Mouse (Mus musculus) kidney, adult 8-10 months (tissue): ENCODE measurements around the gene Zfp341.

Experiments used
- DNase-seq, 2 experiments: peaks; one replicate each; pipeline ENCODE4 v3.0.0; 2022

Zfp341 gene

DNA sequence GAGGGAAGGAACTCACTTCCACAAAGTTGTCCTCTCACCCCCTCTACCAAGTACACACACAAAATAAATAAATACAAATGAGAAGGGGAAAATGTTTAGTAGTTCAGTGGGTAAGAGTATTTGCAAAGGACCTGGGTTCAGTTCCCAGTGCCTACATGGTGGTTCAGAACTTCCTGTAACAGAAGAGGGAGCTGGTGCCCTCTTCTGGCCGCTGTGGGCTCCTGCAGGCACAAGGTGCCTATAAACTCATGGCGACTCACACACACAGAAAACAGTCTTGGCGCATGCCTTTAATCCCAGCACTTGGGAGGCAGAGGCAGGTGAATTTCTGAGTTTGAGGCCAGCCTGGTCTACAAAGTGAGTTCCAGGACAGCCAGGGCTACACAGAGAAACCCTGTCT is 25.4 kb downstream of the Zfp341 start:
- DNase-seq, result no peak

- DNase-seq, result no peak
Measured at GRCm38 (mm10) chr2:154639115-154639514, 26.0 kb downstream of the Zfp341 start.

DNA sequence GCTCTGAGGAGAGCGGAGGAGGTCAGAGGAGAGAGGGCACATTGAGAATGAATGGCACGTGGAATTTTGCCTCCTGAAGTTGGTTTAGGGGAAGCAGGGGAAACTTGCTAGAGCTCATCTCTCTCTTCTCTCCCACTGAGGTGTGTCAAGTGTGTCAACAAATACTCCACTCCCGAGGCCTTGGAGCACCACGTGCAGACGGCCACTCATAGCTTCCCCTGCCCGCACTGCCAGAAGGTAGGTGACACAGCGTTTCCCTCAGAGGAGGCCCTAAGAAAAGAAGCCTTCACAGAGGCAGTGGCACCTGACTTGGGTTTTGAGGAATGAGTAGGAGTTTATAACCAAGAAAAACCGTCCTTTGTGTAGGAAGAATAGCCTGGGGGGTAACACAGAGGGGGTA is 28.1 kb downstream of the Zfp341 start:
- DNase-seq, result no peak

GRCm38 (mm10) chr2:154642005-154642459 is 28.9 kb downstream of the Zfp341 start:
- DNase-seq, result peak in 1 of 2 experiments; percentile 43

DNA sequence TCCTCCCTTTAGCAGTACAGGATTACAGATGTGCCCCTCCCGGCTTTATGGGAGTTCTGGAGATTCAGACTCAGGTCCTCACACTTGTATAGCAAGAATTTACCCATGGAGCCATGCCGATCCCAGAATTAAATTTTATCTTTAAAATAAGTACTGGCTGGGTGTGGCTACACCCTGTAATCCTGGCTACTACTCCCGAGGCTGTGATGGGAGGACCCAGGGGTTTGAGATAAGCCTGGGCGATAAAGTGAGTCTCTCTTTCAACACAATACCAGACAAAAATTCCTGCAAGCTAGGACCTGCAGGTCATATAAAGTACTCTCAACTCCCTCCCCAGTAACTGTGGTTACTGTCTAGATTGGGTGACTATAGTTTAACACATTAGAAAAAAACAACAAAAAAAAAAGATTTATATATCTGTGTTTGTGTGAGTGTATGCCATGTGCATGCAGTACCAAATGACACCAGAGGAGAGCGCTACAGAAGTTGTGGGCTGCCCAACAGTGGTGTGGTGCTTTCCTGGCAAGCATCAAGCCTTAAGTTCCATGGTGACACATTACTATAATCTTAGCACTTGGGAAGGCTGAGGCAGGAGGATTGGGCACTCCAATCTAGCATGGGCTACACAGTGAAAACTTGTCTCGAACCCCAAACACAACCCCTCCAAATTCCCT is 29.8 kb downstream of the Zfp341 start:
- DNase-seq, result no peak

DNA sequence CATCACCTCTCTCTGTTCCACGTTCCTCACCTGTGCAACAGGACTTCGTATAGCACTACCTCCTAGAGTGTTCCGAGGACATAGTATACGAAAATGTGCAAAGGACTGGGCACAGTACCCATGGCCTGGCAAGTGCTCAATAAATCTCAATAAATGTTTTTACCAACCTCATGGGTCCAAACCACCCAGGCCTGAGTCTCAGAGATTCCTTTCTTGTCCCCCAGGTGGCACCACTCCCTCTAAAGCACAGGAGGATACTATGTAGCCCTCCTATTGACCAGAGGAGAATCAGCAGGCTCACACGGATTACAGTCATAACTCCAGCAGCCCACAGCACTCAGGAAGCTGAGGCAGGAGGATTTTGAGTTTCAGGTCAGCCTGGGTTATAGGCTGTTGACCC is 33.5 kb downstream of the Zfp341 start:
- peak in 1 of 2 experiments; percentile 38 for DNase-seq

- DNase-seq, result peak; percentile 45 to 57
Measured at GRCm38 (mm10) chr2:154648086-154648485, 35.0 kb downstream of the Zfp341 start.

DNA sequence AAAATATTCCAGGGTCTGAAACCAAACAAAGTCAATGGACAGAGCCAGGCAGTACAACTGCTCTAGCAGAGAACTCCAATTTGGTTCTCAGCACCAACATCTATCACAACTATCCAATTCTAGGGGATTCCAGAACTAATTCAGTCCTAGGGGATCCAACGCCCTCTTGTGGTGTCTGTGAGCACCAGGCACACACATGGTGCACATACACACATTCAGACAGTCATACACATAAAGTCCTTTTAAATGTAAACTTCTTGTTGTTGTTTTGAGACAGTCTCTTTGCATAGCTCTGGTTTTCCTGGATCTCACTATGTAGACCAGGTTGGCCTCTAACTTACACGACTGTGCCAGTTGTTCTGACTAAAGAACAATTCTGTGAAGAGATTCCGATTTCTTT is 37.3 kb downstream of the Zfp341 start:
- no peak for DNase-seq

GRCm38 (mm10) chr2:154651363-154651762 is 38.3 kb downstream of the Zfp341 start, which contains the start of gene Chmp4b:
Gene Chmp4b (plus strand): TSS chr2:154651705.
- peak; percentile 62 to 80 for DNase-seq

DNA sequence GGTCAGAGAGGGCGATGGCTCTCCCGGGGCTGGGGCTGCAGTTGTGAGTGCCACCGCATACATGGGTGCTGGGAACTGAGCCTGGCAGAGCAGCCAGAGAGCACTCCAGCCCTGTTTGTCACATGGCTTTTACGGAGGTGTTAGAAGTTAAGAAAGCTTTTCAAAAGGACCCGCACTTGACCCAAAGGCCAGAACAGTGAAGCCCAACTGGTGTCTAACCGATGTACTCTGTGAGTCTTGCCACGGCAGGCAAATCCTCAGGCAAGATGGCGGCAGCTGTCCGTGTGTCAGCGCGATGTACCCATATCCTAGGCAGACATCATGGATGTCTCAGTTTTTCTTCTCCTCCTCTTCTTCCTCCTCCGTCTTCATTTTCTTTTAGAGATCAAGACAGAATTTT is 41.9 kb downstream of the Zfp341 start:
- no peak for DNase-seq

GRCm38 (mm10) chr2:154655878-154656414 is 42.8 kb downstream of the Zfp341 start:
- no peak for DNase-seq

DNA sequence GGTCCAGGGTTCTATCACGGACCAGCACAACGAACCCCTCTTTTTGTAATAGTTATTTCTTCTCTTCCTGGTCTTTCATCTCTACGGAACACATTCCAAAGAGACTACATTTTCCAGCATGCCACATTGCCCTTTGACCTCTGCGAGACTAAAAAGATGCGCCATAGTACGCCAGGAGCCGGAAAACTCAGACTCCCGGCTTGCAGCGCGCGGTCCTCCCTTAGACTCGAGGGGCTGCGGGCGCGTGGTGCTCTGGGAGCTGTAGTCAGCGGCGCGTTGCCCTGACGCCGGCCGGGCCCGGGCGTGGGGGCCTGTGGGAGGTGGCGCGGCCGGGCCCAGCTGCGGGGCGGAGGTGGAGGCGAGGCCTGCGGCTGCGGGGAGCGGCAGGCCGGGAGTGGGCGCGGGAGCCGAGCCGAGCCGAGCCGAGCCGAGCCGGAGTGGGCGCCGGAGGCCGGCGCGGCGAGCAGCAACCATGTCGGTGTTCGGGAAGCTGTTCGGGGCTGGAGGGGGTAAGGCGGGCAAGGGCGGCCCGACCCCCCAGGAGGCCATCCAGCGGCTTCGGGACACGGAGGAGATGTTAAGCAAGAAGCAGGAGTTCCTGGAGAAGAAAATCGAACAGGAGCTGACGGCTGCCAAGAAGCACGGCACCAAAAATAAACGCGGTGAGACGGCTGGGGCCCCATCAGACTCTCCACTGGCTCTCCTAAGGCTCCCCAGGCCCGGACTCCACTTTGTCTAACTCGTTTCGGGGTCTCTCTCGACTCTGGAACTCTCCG is 43.8 kb downstream of the Zfp341 start:
- DNase-seq, result peak; percentile 98

DNA sequence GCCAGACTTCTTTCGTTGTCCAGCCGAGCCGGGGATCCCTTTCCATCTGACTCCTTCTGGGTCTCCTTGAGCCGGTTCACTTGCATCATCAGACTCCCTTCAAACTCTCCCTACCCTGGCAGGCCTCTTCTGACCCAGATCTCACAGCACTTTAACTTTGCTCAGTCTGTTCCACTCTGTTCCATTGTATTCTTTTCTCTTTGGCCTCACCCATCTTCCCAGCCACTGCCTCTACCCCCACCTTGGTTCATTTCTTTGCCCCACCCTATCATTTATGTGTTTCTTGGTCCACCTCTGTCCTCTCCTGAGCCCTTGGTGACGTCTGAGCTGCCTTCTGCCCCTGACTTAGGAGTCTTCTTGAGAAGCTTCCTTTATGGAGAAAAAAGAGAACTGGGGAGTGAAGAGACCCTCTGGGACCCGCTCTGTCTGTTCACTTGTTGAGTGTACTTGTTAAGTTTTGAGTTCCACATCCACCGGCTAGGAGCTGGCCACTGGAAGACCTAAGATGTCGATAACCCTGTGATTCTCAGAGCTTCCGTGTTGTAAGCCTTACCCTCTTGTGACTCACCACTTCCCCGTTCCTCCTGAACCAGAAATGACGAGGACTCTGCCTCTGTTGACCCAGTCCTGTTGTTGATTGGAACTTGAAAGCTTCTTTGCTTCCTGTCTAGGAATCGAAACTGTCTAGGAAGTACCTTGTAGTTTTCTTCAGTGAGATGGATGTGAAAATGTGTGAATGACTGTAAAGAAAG is 44.6 kb downstream of the Zfp341 start:
- peak; percentile 29 to 42 for DNase-seq

DNA sequence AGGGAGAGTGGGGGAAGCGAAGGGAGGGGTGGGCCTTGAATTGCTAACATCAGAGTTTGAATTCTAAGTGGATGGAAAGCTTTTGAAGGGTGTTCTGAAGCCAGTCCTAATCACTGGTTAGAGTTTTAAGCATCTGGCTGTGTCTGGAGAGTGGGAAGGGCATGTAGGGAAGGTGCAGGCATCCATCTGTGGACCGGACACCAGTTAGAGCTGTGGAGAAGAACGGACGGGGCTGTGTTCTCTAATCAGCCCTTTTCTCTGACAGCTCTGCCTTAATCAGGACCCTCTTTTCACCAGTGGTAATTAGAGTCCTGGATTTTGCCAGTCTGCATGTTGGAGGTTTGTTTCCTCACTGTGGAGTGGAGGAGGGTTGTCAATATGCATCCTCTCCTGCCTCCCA is 46.0 kb downstream of the Zfp341 start:
- no peak for DNase-seq

DNA sequence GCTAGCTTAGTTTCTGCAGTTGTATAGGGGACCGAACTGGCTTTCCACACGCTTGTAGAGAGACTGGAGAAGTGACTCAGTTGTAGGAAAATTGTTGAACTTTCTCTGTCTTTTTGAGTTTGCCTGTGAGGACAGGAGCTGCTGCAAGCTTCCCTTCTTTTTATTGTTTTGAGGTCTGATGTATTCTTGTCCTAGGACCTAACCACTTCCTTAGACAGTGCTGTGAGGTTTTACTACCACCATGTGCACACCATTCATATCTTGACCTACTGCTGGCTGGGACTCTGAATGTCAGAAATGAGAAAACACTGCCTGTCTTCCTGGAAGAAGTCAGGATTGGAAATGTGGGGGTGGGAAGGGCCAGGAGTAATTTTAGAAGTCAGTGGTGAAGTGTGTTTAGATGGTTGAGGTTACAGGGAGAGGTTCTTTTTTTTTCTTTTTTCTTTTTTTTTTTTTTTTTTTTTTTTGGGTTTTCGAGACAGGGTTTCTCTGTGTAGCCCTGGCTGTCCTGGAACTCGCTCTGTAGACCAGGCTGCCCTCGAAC is 46.5 kb downstream of the Zfp341 start:
- DNase-seq, result no peak

DNA sequence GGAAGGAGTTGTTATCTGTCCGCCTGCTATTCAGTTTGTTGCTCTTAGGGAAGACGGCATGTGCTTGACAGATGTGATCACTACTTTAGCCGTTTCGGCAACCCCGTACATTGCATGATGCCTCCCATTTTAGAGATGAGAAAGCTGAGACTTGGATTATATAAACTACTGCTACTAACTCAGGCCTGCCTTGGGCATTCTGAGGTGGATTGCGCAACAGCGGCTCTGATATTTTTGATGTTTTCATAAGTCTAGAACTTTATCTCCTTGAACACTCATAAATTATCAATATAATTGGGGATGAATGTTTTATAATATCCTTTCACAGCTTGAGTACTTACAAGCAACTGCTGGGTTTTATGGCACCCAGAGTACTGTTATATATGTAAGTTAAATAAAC is 55.6 kb downstream of the Zfp341 start:
- no peak for DNase-seq

- DNase-seq, result no peak
Measured at GRCm38 (mm10) chr2:154670106-154670505, 57.0 kb downstream of the Zfp341 start.

- no peak for DNase-seq
Measured at GRCm38 (mm10) chr2:154670741-154671140, 57.6 kb downstream of the Zfp341 start.

DNA sequence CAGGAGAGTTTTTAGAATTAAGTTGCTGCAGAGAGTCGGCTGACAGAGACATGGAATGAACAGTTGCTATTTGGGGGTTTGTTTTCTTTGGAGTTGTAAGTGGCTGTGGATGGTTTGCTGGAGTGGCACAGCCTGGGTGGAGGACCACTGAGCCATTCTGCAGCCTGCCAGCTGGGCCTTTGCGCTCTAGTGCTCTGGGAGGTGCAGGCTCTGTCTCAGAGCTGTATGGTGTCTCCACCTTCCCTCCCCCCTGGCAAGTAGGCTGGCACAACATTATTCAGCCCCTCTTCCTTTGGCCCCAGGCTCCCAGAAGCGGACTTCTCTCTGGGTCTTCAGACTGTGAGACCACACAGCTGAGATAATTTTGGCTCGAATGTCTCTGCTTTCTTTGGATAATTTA is 60.9 kb downstream of the Zfp341 start:
- DNase-seq, result no peak

- DNase-seq, result peak; percentile 31 to 33
Measured at GRCm38 (mm10) chr2:154676653-154677609, 63.8 kb downstream of the Zfp341 start.

- no peak for DNase-seq
Measured at GRCm38 (mm10) chr2:154677651-154678139, 64.6 kb downstream of the Zfp341 start.

DNA sequence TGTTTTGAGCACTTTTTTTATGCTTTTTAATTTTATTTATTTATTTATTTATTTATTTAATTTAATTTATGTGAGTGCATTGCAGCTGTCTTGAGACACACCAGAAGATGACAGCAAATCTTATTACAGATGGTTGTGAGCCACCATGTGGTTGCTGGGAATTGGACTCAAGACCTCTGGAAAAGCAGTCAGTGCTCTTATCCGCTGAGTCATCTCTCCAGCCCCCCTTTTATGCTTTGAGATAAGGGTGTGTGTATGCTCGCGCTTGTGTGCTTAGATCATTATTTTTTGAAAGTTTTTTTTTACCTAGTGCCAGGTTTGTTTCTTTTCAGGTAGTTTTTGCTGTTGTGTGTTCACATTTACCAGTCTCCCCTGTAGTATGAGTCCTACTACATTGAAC is 65.9 kb downstream of the Zfp341 start:
- DNase-seq, result no peak
